Mouse (Mus musculus): ENCODE data around the gene St7. TPM values are rescaled to one million over a fixed set of nuclear protein-coding genes. Genes with fewer than 3 reads are reported as not detected.

The St7 gene
- polyA plus RNA-seq, 1 experiment from 2014 or later, result 19.8 TPM

- Histone ChIP-seq H3K36me3 (ENCODE audit: insufficient read depth, low read length) (no peaks in the 10 kb centered on the region), H3K27me3 (ENCODE audit: insufficient read depth, low read length) (no peaks in the 10 kb centered on the region), H3K4me3 (ENCODE audit: low read length) (no peak overlapping the region), H3K9me3 (ENCODE audit: low read length) (no peaks in the 10 kb centered on the region), H3K4me1 (ENCODE audit: insufficient read depth, low read length) (no peaks in the 10 kb centered on the region), H3K27ac (ENCODE audit: low read length) (no peak overlapping the region), H3K4me2 (replicated peaks; ENCODE audit: low read depth, low read length) (no peak overlapping the region), H3K9ac (replicated peaks; ENCODE audit: low read length) (no peak overlapping the region)
- no peak for ATAC-seq (ENCODE audit: low FRiP score, low TSS enrichment)
- WGBS, result 83% methylated on average over 9 of the region's 9 CpGs
Observed at GRCm38 (mm10) chr6:17750041-17750660, 57.4 kb downstream of the St7 start.

DNA sequence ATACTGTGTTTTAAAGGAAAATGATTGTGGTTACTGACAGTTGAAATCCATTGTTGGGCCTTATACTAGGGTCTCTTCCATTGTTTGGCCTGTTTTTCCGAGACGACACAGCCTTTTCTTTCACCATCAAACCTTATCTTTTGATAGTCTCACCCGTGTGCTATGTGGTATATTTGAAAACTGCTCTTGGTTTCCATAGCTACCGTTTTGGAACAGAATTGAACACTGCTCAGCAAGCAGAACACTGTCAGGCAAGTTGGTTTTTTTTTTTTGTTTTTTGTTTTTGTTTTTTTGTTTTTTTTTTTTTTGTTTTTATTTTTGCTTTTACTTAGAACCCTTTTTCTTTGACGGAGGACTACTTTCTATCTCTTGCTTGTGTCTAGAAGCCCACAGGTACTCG lies 58.2 kb downstream of the St7 start:
- no peak overlapping the region for H3K27ac ChIP-seq (ENCODE audit: low read length)
- no peaks in the 10 kb centered on the region for H3K4me1 ChIP-seq (ENCODE audit: insufficient read depth, low read length)
- WGBS, result 87% methylated on average over 6 of the region's 6 CpGs
- no peaks in the 10 kb centered on the region for H3K9me3 ChIP-seq (ENCODE audit: low read length)
- ATAC-seq (ENCODE audit: low FRiP score, low TSS enrichment), result no peak
- H3K9ac ChIP-seq (replicated peaks; ENCODE audit: low read length), result no peak overlapping the region
- H3K27me3 ChIP-seq (ENCODE audit: insufficient read depth, low read length), result no peaks in the 10 kb centered on the region
- no peak overlapping the region for H3K4me2 ChIP-seq (replicated peaks; ENCODE audit: low read depth, low read length)
- no peaks in the 10 kb centered on the region for H3K36me3 ChIP-seq (ENCODE audit: insufficient read depth, low read length)
- no peak overlapping the region for H3K4me3 ChIP-seq (ENCODE audit: low read length)

DNA sequence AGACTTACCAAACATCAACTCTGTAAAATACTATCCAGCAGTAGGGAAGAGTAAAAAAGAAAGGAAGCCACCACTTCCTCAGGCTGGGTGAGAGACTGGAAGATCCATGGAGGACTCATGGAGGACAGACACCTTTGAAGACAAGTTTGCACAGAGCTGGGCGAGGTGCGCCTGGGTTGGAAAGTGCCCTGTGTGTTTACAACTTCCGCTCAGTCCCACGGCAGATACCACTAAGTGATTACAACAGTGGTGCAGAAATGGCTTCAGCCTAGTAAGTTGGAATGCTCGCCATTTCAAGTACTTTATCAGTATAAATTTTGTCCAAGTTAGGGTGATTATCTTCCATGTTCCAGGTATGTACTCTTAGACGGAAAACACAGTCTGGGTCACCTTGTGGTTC lies 63.2 kb downstream of the St7 start:
- no peak overlapping the region for H3K27ac ChIP-seq (ENCODE audit: low read length)
- no peak for ATAC-seq (ENCODE audit: low FRiP score, low TSS enrichment)
- H3K27me3 ChIP-seq (ENCODE audit: insufficient read depth, low read length), result no peaks in the 10 kb centered on the region
- no peak overlapping the region for H3K9ac ChIP-seq (replicated peaks; ENCODE audit: low read length)
- H3K36me3 ChIP-seq (ENCODE audit: insufficient read depth, low read length), result no peaks in the 10 kb centered on the region
- H3K9me3 ChIP-seq (ENCODE audit: low read length), result no peaks in the 10 kb centered on the region
- H3K4me2 ChIP-seq (replicated peaks; ENCODE audit: low read depth, low read length), result no peak overlapping the region
- no peaks in the 10 kb centered on the region for H3K4me1 ChIP-seq (ENCODE audit: insufficient read depth, low read length)
- H3K4me3 ChIP-seq (ENCODE audit: low read length), result no peak overlapping the region
- WGBS, result 78% methylated on average over 6 of the region's 6 CpGs

DNA sequence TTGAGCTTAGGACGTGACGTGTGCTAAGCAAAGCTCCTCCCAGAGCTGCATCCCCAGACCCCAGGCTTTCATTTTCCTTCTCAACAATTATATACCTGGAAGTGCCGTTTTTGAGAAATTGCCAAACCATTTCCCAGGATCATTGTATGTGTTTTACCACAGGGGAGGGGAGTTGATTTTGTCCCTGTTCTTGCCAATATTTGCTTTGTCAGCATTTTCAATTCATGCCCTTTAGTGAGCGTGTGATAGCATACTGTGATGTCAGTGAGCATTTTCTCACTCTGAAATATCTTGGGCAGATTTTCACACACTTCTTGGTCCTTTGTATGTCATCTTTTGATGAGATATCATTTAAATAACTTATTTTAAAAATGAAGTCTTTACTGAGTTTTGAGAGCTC lies 65.8 kb downstream of the St7 start:
- Histone ChIP-seq H3K4me2 (replicated peaks; ENCODE audit: low read depth, low read length) (no peak overlapping the region), H3K4me1 (ENCODE audit: insufficient read depth, low read length) (0 out of 2 replicates have a peak, but pooled peaks cover 2% of the 10 kb centered on the region), H3K9ac (replicated peaks; ENCODE audit: low read length) (no peak overlapping the region), H3K4me3 (ENCODE audit: low read length) (no peak overlapping the region), H3K27ac (ENCODE audit: low read length) (no peak overlapping the region), H3K9me3 (ENCODE audit: low read length) (no peaks in the 10 kb centered on the region), H3K36me3 (ENCODE audit: insufficient read depth, low read length) (no peaks in the 10 kb centered on the region), H3K27me3 (ENCODE audit: insufficient read depth, low read length) (no peaks in the 10 kb centered on the region)
- no peak for ATAC-seq (ENCODE audit: low FRiP score, low TSS enrichment)
- 88% methylated on average over 4 of the region's 4 CpGs for WGBS

GRCm38 (mm10) chr6:17763963-17764659 lies 71.4 kb downstream of the St7 start:
- Histone ChIP-seq H3K4me3 (ENCODE audit: low read length) (no peak overlapping the region), H3K9me3 (ENCODE audit: low read length) (no peaks in the 10 kb centered on the region), H3K4me1 (ENCODE audit: insufficient read depth, low read length) (0 out of 2 replicates have a peak, but pooled peaks cover 6% of the 10 kb centered on the region), H3K27ac (ENCODE audit: low read length) (no peak overlapping the region), H3K27me3 (ENCODE audit: insufficient read depth, low read length) (no peaks in the 10 kb centered on the region), H3K36me3 (ENCODE audit: insufficient read depth, low read length) (no peaks in the 10 kb centered on the region), H3K9ac (replicated peaks; ENCODE audit: low read length) (no peak overlapping the region), H3K4me2 (replicated peaks; ENCODE audit: low read depth, low read length) (no peak overlapping the region)
- WGBS, result 66% methylated on average over 9 of the region's 9 CpGs
- no peak for ATAC-seq (ENCODE audit: low FRiP score, low TSS enrichment)

DNA sequence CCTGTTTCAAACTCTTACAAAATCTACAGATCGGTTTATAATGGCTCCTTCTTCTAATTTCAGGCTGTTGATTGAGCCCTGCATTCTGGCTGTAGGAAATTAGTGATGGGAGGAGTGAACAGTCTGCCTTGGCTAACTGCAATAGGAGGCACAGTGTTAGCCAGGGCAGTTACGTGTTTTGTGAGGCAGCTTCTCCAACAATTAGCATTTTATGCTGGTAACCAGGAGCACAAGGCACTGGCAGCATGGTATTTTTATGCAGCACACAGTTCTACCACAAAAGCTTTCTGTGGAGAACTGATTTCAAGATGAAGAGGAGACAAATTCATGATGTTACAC lies 71.9 kb downstream of the St7 start:
- WGBS, result 72% methylated on average over 2 of the region's 2 CpGs
- ATAC-seq (ENCODE audit: low FRiP score, low TSS enrichment), result no peak
- H3K27me3 ChIP-seq (ENCODE audit: insufficient read depth, low read length), result no peaks in the 10 kb centered on the region
- no peaks in the 10 kb centered on the region for H3K36me3 ChIP-seq (ENCODE audit: insufficient read depth, low read length)
- no peak overlapping the region for H3K4me2 ChIP-seq (replicated peaks; ENCODE audit: low read depth, low read length)
- H3K4me1 ChIP-seq (ENCODE audit: insufficient read depth, low read length), result 0 out of 2 replicates have a peak, but pooled peaks cover 6% of the 10 kb centered on the region
- no peak overlapping the region for H3K27ac ChIP-seq (ENCODE audit: low read length)
- H3K9me3 ChIP-seq (ENCODE audit: low read length), result no peaks in the 10 kb centered on the region
- H3K4me3 ChIP-seq (ENCODE audit: low read length), result no peak overlapping the region
- H3K9ac ChIP-seq (replicated peaks; ENCODE audit: low read length), result no peak overlapping the region

DNA sequence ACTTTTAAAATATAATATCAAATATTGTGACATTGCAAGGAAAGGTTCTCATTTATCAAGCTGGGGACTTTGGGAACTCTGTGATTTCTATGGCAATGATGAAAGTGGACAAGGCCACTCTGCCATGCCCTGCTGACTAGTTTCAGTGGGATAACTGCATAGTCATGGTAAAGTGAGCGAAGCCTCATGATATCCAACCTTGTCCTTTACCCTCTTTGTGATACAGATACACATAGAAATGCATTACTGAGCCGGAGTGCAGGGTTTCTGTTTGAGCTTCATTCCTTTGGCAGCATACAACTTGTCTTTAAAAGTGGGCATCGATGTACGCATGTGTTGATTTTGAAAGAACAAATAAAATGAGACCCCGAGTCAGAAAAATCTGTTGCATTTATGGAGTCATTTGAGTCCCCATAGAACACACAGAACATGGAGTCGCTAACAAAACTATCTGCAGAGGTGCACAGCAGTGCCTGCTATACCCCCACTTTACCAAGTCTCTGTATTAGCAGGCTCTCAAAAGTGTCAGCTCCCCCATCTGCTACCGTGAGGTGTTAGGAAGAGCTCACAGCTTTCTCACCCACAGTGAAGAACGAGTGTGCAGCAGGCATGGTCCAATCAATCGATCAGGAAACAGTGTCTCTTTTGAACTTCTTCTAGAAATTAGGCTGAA lies 77.4 kb downstream of the St7 start:
- H3K36me3 ChIP-seq (ENCODE audit: insufficient read depth, low read length), result no peaks in the 10 kb centered on the region
- no peak overlapping the region for H3K4me2 ChIP-seq (replicated peaks; ENCODE audit: low read depth, low read length)
- no peak overlapping the region for H3K27ac ChIP-seq (ENCODE audit: low read length)
- 65% methylated on average over 9 of the region's 9 CpGs for WGBS
- H3K9ac ChIP-seq (replicated peaks; ENCODE audit: low read length), result no peak overlapping the region
- no peak overlapping the region for H3K4me3 ChIP-seq (ENCODE audit: low read length)
- no peaks in the 10 kb centered on the region for H3K27me3 ChIP-seq (ENCODE audit: insufficient read depth, low read length)
- no peaks in the 10 kb centered on the region for H3K9me3 ChIP-seq (ENCODE audit: low read length)
- peaks cover 4% of the 10 kb centered on the region; the same call in 1 of the 2 replicates for H3K4me1 ChIP-seq (ENCODE audit: insufficient read depth, low read length)
- ATAC-seq (ENCODE audit: low FRiP score, low TSS enrichment), result no peak

DNA sequence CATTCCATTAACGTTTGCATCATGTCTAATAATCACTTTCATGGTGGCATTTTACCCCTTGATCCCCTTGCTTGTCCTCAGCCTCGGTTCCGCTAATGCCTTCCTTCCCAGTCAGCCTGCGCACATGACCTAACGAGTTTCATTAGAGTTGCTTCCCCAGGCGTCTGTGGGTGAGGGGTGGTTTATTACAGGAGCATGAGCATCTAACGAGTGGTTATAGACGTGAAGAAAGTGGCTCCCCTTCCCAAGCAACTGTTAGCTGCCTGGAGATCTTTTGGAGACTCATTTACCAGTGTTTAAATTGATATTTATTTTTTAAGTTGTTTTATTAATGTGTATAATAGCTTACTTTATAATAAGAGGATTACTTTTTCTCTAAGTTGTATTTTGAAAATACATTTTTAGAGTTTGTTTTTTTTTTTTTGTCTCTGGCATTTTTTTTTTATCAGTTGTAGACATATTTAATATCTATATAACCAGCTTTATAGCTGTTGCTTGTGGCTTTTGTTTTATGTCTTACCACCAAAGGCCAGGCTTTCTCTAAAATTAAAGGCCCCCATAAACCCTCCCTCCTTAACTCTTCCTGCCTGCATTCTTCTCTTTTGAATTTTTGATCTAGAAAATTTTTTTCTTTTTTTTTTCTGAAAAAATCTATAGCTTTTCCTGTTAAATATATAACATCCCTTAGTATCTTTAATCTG lies 78.1 kb downstream of the St7 start:
- Histone ChIP-seq H3K9ac (replicated peaks; ENCODE audit: low read length) (no peak overlapping the region), H3K4me2 (replicated peaks; ENCODE audit: low read depth, low read length) (no peak overlapping the region), H3K4me1 (ENCODE audit: insufficient read depth, low read length) (peaks cover 4% of the 10 kb centered on the region; the same call in 1 of the 2 replicates), H3K4me3 (ENCODE audit: low read length) (no peak overlapping the region), H3K27ac (ENCODE audit: low read length) (no peak overlapping the region), H3K9me3 (ENCODE audit: low read length) (no peaks in the 10 kb centered on the region), H3K36me3 (ENCODE audit: insufficient read depth, low read length) (no peaks in the 10 kb centered on the region), H3K27me3 (ENCODE audit: insufficient read depth, low read length) (no peaks in the 10 kb centered on the region)
- ATAC-seq (ENCODE audit: low FRiP score, low TSS enrichment), result no peak
- 30% methylated on average over 8 of the region's 8 CpGs for WGBS

- Histone ChIP-seq H3K4me1 (ENCODE audit: insufficient read depth, low read length) (peaks cover 4% of the 10 kb centered on the region; the same call in 1 of the 2 replicates), H3K36me3 (ENCODE audit: insufficient read depth, low read length) (no peaks in the 10 kb centered on the region), H3K27ac (ENCODE audit: low read length) (no peak overlapping the region), H3K27me3 (ENCODE audit: insufficient read depth, low read length) (no peaks in the 10 kb centered on the region), H3K4me2 (replicated peaks; ENCODE audit: low read depth, low read length) (no peak overlapping the region), H3K4me3 (ENCODE audit: low read length) (no peak overlapping the region), H3K9me3 (ENCODE audit: low read length) (no peaks in the 10 kb centered on the region), H3K9ac (replicated peaks; ENCODE audit: low read length) (no peak overlapping the region)
- WGBS, result 61% methylated on average over 1 of the region's 1 CpGs
- no peak for ATAC-seq (ENCODE audit: low FRiP score, low TSS enrichment)
Observed at GRCm38 (mm10) chr6:17771456-17771855, 78.7 kb downstream of the St7 start.

All from kidney, embryonic 16.5 days (tissue).